8 mouse cellular contexts compared by ENCODE assay signal in the genomic region with DNA sequence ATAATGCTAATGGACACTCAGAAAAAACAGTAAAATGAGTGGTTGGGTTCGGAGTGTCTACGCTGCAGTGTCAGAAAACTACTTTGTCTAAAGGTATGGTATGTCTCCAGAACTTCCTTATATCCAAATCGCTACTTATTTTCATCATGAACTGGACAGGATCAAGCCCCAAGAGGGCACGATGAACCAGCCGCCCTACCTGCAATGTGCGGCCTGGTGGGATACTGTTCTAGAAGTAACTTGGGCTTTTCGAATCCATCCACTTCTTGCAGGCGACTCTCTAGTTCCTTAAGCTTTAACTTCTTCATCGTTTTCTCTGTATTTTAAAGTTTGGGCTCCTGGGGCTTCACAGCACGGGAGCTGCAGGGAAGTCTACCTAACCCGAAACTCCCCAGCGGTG. TPM values are rescaled to one million over a fixed set of nuclear protein-coding genes. Genes with fewer than 3 reads are reported as not detected.
A peak's percentile ranks its signal among the peaks of the same experiment; 100 is the strongest.
DNase-seq lines count a peak whose midpoint lies in the region; ATAC-seq and TF ChIP-seq lines count a peak whose summit lies in the region.

No protein-coding gene starts in this region.

- peaks cover 16% of the 10 kb centered on the region for H3K4me1 ChIP-seq in heart, embryonic 13.5 days
- peaks cover 2 to 4% of the 10 kb centered on the region in 2 experiments; a peak in 2 of 4 replicates for H3K4me1 ChIP-seq in MEL (ENCODE audit: control insufficient read depth in 1 of 2, insufficient read depth in 2 of 2, low read length in 2 of 2)
- H3K4me1 ChIP-seq in forebrain, postnatal 0 days (ENCODE audit: insufficient read depth), result peaks cover 8% of the 10 kb centered on the region; the same call in 1 of the 2 replicates
- H3K4me1 ChIP-seq in liver, postnatal 0 days (ENCODE audit: insufficient read depth), result peaks cover 8% of the 10 kb centered on the region

- no peak for DNase-seq in heart, adult 9 months (ENCODE audit: low spot score in 2 of 2)
- no peak for DNase-seq in MEL (ENCODE audit: low read depth, low spot score)
- no peak for DNase-seq in forebrain, postnatal 0 days
- DNase-seq in liver, postnatal 0 days, result no peak
- DNase-seq in layer of hippocampus, adult 11-12 months (ENCODE audit: low spot score), result no peak
- no peak for DNase-seq in kidney, postnatal 36 days
- DNase-seq in right cerebral cortex, postnatal 10 days (ENCODE audit: low spot score in 2 of 2), result no peak

- H3K4me3 ChIP-seq in heart, embryonic 13.5 days, result peak overlapping the region; percentile 80
- peak overlapping the region; percentile 64 to 95 for H3K4me3 ChIP-seq in MEL (ENCODE audit: control insufficient read depth in 1 of 2, insufficient read depth in 1 of 2, low read depth in 2 of 2, low read length in 2 of 2)
- H3K4me3 ChIP-seq in forebrain, postnatal 0 days (ENCODE audit: low read depth, low read length), result peak overlapping the region; percentile 54
- H3K4me3 ChIP-seq in liver, postnatal 0 days (ENCODE audit: low read depth, low read length), result peak overlapping the region; percentile 82

- TF ChIP-seq CTCF in MEL (IDR thresholded peaks at IDR 0.05 in 2 of 3, conservative IDR thresholded peaks at IDR 0.05 in 1 of 3; ENCODE audit: control insufficient read depth in 1 of 3, insufficient read depth in 1 of 3, low read depth in 2 of 3, low read length in 3 of 3, poor library complexity in 1 of 3, severe bottlenecking in 1 of 3), result no peak
- TF ChIP-seq CTCF in forebrain, postnatal 0 days (IDR thresholded peaks at IDR 0.05; ENCODE audit: low read depth), result no peak
- no peak for TF ChIP-seq CTCF in liver, postnatal 0 days (IDR thresholded peaks at IDR 0.05; ENCODE audit: low read depth)

- 3% methylated on average over 12 of the region's 12 CpGs for WGBS in heart, embryonic 13.5 days
- 6% methylated on average over 12 of the region's 12 CpGs for WGBS in forebrain, postnatal 0 days
- WGBS in liver, postnatal 0 days (ENCODE audit: insufficient replicate concordance), result 5% methylated on average over 12 of the region's 12 CpGs

- H3K4me2 ChIP-seq in heart, embryonic 13.5 days, result peak overlapping the region; percentile 91
- H3K4me2 ChIP-seq in forebrain, postnatal 0 days (ENCODE audit: low read depth), result peak overlapping the region; percentile 73
- H3K4me2 ChIP-seq in liver, postnatal 0 days (ENCODE audit: low read depth, low read length), result peak overlapping the region; percentile 75

- H3K9ac ChIP-seq in heart, embryonic 13.5 days, result peak overlapping the region; percentile 96
- peak overlapping the region; percentile 94 for H3K9ac ChIP-seq in MEL (ENCODE audit: control insufficient read depth, low read depth, low read length, poor library complexity, severe bottlenecking)
- peak overlapping the region; percentile 55 for H3K9ac ChIP-seq in forebrain, postnatal 0 days
- H3K9ac ChIP-seq in liver, postnatal 0 days (replicated peaks), result peak overlapping the region; percentile 88

- ATAC-seq in heart, embryonic 13.5 days (ENCODE audit: extremely low read depth, insufficient number of reproducible peaks, low FRiP score, low TSS enrichment), result no peak
- ATAC-seq in forebrain, postnatal 0 days, result no peak; the same call in none of the 2 replicates
- ATAC-seq in liver, postnatal 0 days, result peak; percentile 52

- H3K79me2 ChIP-seq in MEL (ENCODE audit: control insufficient read depth, insufficient read depth, low read length, poor library complexity), result peaks cover 16% of the 10 kb centered on the region

- no peak for TF ChIP-seq POLR2A in MEL (IDR thresholded peaks at IDR 0.05; ENCODE audit: control insufficient read depth in 1 of 2, insufficient read depth in 1 of 2, low read depth in 1 of 2, low read length in 2 of 2, poor library complexity in 1 of 2)

- 0 out of 4 replicates have a peak, but pooled peaks of 1 of the 2 experiments have one; percentile 13 for TF ChIP-seq EP300 in MEL (IDR thresholded peaks at IDR 0.05; ENCODE audit: low read depth in 1 of 2, low read length in 2 of 2)
- TF ChIP-seq EP300 in liver, postnatal 0 days (IDR thresholded peaks at IDR 0.05; ENCODE audit: low read depth), result no peak

- 0 out of 2 replicates have a peak, but pooled peaks cover 10% of the 10 kb centered on the region for H3K36me3 ChIP-seq in heart, embryonic 13.5 days
- H3K36me3 ChIP-seq in MEL (ENCODE audit: control insufficient read depth in 1 of 2, insufficient read depth in 2 of 2, low read length in 2 of 2), result peaks cover 0 to 10% of the 10 kb centered on the region in 2 experiments; a peak in 3 of 4 replicates
- no peaks in the 10 kb centered on the region for H3K36me3 ChIP-seq in forebrain, postnatal 0 days (ENCODE audit: insufficient read depth)
- 0 out of 2 replicates have a peak, but pooled peaks cover 3% of the 10 kb centered on the region for H3K36me3 ChIP-seq in liver, postnatal 0 days (replicated peaks; ENCODE audit: insufficient read depth, low read length)

- H3K27me3 ChIP-seq in heart, embryonic 13.5 days (replicated peaks), result no peaks in the 10 kb centered on the region
- H3K27me3 ChIP-seq in MEL (ENCODE audit: control insufficient read depth in 1 of 2, insufficient read depth in 2 of 2, low read length in 2 of 2), result no peaks in the 10 kb centered on the region
- H3K27me3 ChIP-seq in forebrain, postnatal 0 days (ENCODE audit: insufficient read depth, low read length), result no peaks in the 10 kb centered on the region
- no peaks in the 10 kb centered on the region for H3K27me3 ChIP-seq in liver, postnatal 0 days (ENCODE audit: insufficient read depth, low read length)

- no peak for TF ChIP-seq RAD21 in MEL (IDR thresholded peaks at IDR 0.05; ENCODE audit: low read depth, low read length)

- H3K9me3 ChIP-seq in heart, embryonic 13.5 days, result no peaks in the 10 kb centered on the region
- H3K9me3 ChIP-seq in MEL (replicated peaks; ENCODE audit: insufficient read depth, low read length), result no peaks in the 10 kb centered on the region
- H3K9me3 ChIP-seq in forebrain, postnatal 0 days (ENCODE audit: low read length), result no peaks in the 10 kb centered on the region
- no peaks in the 10 kb centered on the region for H3K9me3 ChIP-seq in liver, postnatal 0 days (ENCODE audit: low read length)

- peak overlapping the region; percentile 71 for H3K27ac ChIP-seq in heart, embryonic 13.5 days (replicated peaks)
- H3K27ac ChIP-seq in MEL (ENCODE audit: control insufficient read depth, low read depth, low read length), result peak overlapping the region; percentile 69
- H3K27ac ChIP-seq in forebrain, postnatal 0 days (ENCODE audit: low read depth, low read length), result peak overlapping the region; percentile 41
- peak overlapping the region; percentile 79 for H3K27ac ChIP-seq in liver, postnatal 0 days (ENCODE audit: low read depth)

TF ChIP-seq in MEL, 35 proteins besides CTCF, POLR2A, EP300 and RAD21:
- no peak for TF ChIP-seq NRF1 (IDR thresholded peaks at IDR 0.05; ENCODE audit: insufficient read depth, low read depth, low read length, poor library complexity, severe bottlenecking)
- TF ChIP-seq TCF12 (IDR thresholded peaks at IDR 0.05; ENCODE audit: low read depth, low read length), result no peak
- TF ChIP-seq JUND (IDR thresholded peaks at IDR 0.05; ENCODE audit: low read depth, low read length), result no peak
- no peak for TF ChIP-seq MYB (IDR thresholded peaks at IDR 0.05; ENCODE audit: low read depth, low read length)
- TF ChIP-seq POLR2AphosphoS2 (IDR thresholded peaks at IDR 0.05; ENCODE audit: low read length), result no peak
- no peak for TF ChIP-seq CHD1 (IDR thresholded peaks at IDR 0.05; ENCODE audit: low read depth, low read length)
- TF ChIP-seq ZC3H11A (IDR thresholded peaks at IDR 0.05; ENCODE audit: low read depth, low read length), result no peak
- TF ChIP-seq NELFE (IDR thresholded peaks at IDR 0.05; ENCODE audit: low read depth, low read length), result no peak
- TF ChIP-seq GABPA (IDR thresholded peaks at IDR 0.05; ENCODE audit: low read depth, low read length), result no peak
- TF ChIP-seq TAL1 (IDR thresholded peaks at IDR 0.05; ENCODE audit: low read length), result no peak
- TF ChIP-seq GATA1 (IDR thresholded peaks at IDR 0.05; ENCODE audit: low read depth, low read length), result no peak
TF ChIP-seq in MEL: peak in this region for 0.

RNA-seq across cellular contexts. Expression of gene Mettl5, which starts 0.4 kb away (rescaled TPM):
- polyA plus RNA-seq in heart, embryonic 13.5 days (2015; fragmentation: Nextera tagmentation; extraction: Ambion mirVana), result 32.6 and 37.3 TPM in 2 replicates
- total RNA-seq in MEL (2012; rRNA removed), result 27.5 and 32.3 TPM in 2 replicates
- 10 to 100 TPM in 1 of 2 experiments, not detected in 1; 29.2 TPM for polyA plus RNA-seq in MEL (2012; ENCODE audit: insufficient read depth in 1 of 2, insufficient read length in 2 of 2, low read depth in 1 of 2, low replicate concordance in 2 of 2, missing spikeins in 1 of 2)
- total RNA-seq in forebrain, postnatal 0 days (2014; rRNA removed), result 12.5 and 13.0 TPM in 2 replicates
- 30.5 and 32.3 TPM in 2 replicates for polyA plus RNA-seq in forebrain, postnatal 0 days (2015; fragmentation: Nextera tagmentation; extraction: Ambion mirVana)
- polyA plus RNA-seq in liver, postnatal 0 days (2015; fragmentation: Nextera tagmentation; extraction: Ambion mirVana), result 27.8 and 28.7 TPM in 2 replicates

RNA-seq across cellular contexts. Expression of gene Ubr3, which starts 12.0 kb away (rescaled TPM):
- polyA plus RNA-seq in heart, embryonic 13.5 days (2015; fragmentation: Nextera tagmentation; extraction: Ambion mirVana), result 10.0 and 11.3 TPM in 2 replicates
- total RNA-seq in MEL (2012; rRNA removed), result 10.1 and 13.5 TPM in 2 replicates
- 100 to 1,000 TPM in 1 of 2 experiments, 10 to 100 TPM in 1; 25.3 to 188 TPM for polyA plus RNA-seq in MEL (2012; ENCODE audit: insufficient read depth in 1 of 2, insufficient read length in 2 of 2, low read depth in 1 of 2, low replicate concordance in 2 of 2, missing spikeins in 1 of 2)
- total RNA-seq in forebrain, postnatal 0 days (2014; rRNA removed), result 42.9 and 53.9 TPM in 2 replicates
- 7.7 and 10.9 TPM in 2 replicates for polyA plus RNA-seq in forebrain, postnatal 0 days (2015; fragmentation: Nextera tagmentation; extraction: Ambion mirVana)
- 5.7 and 6.0 TPM in 2 replicates for polyA plus RNA-seq in liver, postnatal 0 days (2015; fragmentation: Nextera tagmentation; extraction: Ambion mirVana)

RNA-seq across cellular contexts. Expression of gene Ssb, which starts 23.7 kb away (rescaled TPM):
- polyA plus RNA-seq in heart, embryonic 13.5 days (2015; fragmentation: Nextera tagmentation; extraction: Ambion mirVana), result 193 and 222 TPM in 2 replicates
- 219 and 221 TPM in 2 replicates for total RNA-seq in MEL (2012; rRNA removed)
- 1,000 to 10,000 TPM in 1 of 2 experiments, 100 to 1,000 TPM in 1; 357 to 1,377 TPM for polyA plus RNA-seq in MEL (2012; ENCODE audit: insufficient read depth in 1 of 2, insufficient read length in 2 of 2, low read depth in 1 of 2, low replicate concordance in 2 of 2, missing spikeins in 1 of 2)
- 130 and 152 TPM in 2 replicates for total RNA-seq in forebrain, postnatal 0 days (2014; rRNA removed)
- 287 and 316 TPM in 2 replicates for polyA plus RNA-seq in forebrain, postnatal 0 days (2015; fragmentation: Nextera tagmentation; extraction: Ambion mirVana)
- 112 and 128 TPM in 2 replicates for polyA plus RNA-seq in liver, postnatal 0 days (2015; fragmentation: Nextera tagmentation; extraction: Ambion mirVana)
